8 mouse cellular contexts compared by ENCODE assay signal in genomic region chr7:140805704-140806103, GRCm38 (mm10). TPM values are rescaled to one million over a fixed set of nuclear protein-coding genes. Genes with fewer than 3 reads are reported as not detected.
DNase-seq lines count a peak whose midpoint lies in the region; ATAC-seq and TF ChIP-seq lines count a peak whose summit lies in the region.

No protein-coding gene starts in this region.

- no peak for TF ChIP-seq EP300 in stomach, postnatal 0 days (optimal IDR thresholded peaks at IDR 0.05)

- whole genome bisulfite sequencing in neural tube, embryonic 11.5 days = 17% methylated on average over 1 of the region's 1 CpGs
- WGBS in neural tube, embryonic 15.5 days = 18% methylated on average over 1 of the region's 1 CpGs
- 17% methylated on average over 1 of the region's 1 CpGs for WGBS in lung, adult 2 months
- 6% methylated on average over 1 of the region's 1 CpGs for WGBS in stomach, postnatal 0 days

- no peak for ATAC-seq in neural tube, embryonic 11.5 days (ENCODE audit: insufficient read depth, low FRiP score, low TSS enrichment)
- ATAC-seq in neural tube, embryonic 15.5 days (ENCODE audit: low FRiP score) = no peak
- ATAC-seq in stomach, postnatal 0 days (ENCODE audit: low FRiP score, low TSS enrichment) = no peak; the same call in 1 of the 2 replicates

- no peaks in the 10 kb centered on the region for H3K4me1 ChIP-seq in neural tube, embryonic 11.5 days (ENCODE audit: control insufficient read depth, insufficient read depth, low read length)
- no peaks in the 10 kb centered on the region for H3K4me1 ChIP-seq in neural tube, embryonic 15.5 days
- H3K4me1 ChIP-seq in lung, adult 2 months (ENCODE audit: control insufficient read depth, insufficient read depth, low read length) = no peaks in the 10 kb centered on the region
- H3K4me1 ChIP-seq in stomach, postnatal 0 days (replicated peaks; ENCODE audit: control insufficient read depth, insufficient read depth) = no peaks in the 10 kb centered on the region

- H3K27me3 ChIP-seq in neural tube, embryonic 11.5 days (ENCODE audit: control insufficient read depth, insufficient read depth, low read length) = no peaks in the 10 kb centered on the region
- H3K27me3 ChIP-seq in neural tube, embryonic 15.5 days (replicated peaks) = no peaks in the 10 kb centered on the region
- no peaks in the 10 kb centered on the region for H3K27me3 ChIP-seq in stomach, postnatal 0 days (ENCODE audit: control insufficient read depth, insufficient read depth, low read length)

- no peaks in the 10 kb centered on the region for H3K9me3 ChIP-seq in neural tube, embryonic 11.5 days (ENCODE audit: control insufficient read depth, low read length)
- H3K9me3 ChIP-seq in neural tube, embryonic 15.5 days (replicated peaks) = no peaks in the 10 kb centered on the region
- H3K9me3 ChIP-seq in stomach, postnatal 0 days (ENCODE audit: control insufficient read depth, low read length) = no peaks in the 10 kb centered on the region

- H3K4me3 ChIP-seq in neural tube, embryonic 11.5 days (ENCODE audit: low read depth, low read length) = no peak overlapping the region
- no peak overlapping the region for H3K4me3 ChIP-seq in neural tube, embryonic 15.5 days (replicated peaks)
- no peak overlapping the region for H3K4me3 ChIP-seq in lung, adult 2 months (replicated peaks; ENCODE audit: extremely low read depth, low read depth, low read length)
- no peak overlapping the region for H3K4me3 ChIP-seq in stomach, postnatal 0 days (ENCODE audit: low read depth, low read length)

- no peak overlapping the region for H3K27ac ChIP-seq in neural tube, embryonic 11.5 days (ENCODE audit: low read depth, low read length)
- no peak overlapping the region for H3K27ac ChIP-seq in neural tube, embryonic 15.5 days (replicated peaks)
- H3K27ac ChIP-seq in stomach, postnatal 0 days (replicated peaks) = no peak overlapping the region

- DNase-seq in neural tube, embryonic 11.5 days (ENCODE audit: low spot score) = peak; percentile 13
- DNase-seq in adrenal gland, adult (ENCODE audit: inconsistent age in 2 of 2, low spot score in 1 of 2) = peak; percentile 68 to 91
- DNase-seq in embryo, embryonic 11 days = peak; percentile 28
- peak; percentile 79 to 81 for DNase-seq in kidney, postnatal 36 days
- DNase-seq in lung, adult 2 months = peak; percentile 15
- peak; percentile 41 for DNase-seq in stomach, postnatal 0 days (ENCODE audit: low spot score)
- no peak for DNase-seq in heart, adult 11 months

- no peak overlapping the region for H3K4me2 ChIP-seq in neural tube, embryonic 11.5 days (ENCODE audit: low read depth)
- no peak overlapping the region for H3K4me2 ChIP-seq in neural tube, embryonic 15.5 days
- H3K4me2 ChIP-seq in stomach, postnatal 0 days (replicated peaks; ENCODE audit: low read depth) = no peak overlapping the region

- H3K36me3 ChIP-seq in neural tube, embryonic 11.5 days (ENCODE audit: control insufficient read depth, insufficient read depth, low read length) = no peaks in the 10 kb centered on the region
- H3K36me3 ChIP-seq in neural tube, embryonic 15.5 days = peaks cover 21% of the 10 kb centered on the region
- no peaks in the 10 kb centered on the region for H3K36me3 ChIP-seq in stomach, postnatal 0 days (ENCODE audit: control insufficient read depth, insufficient read depth, low read length)

- H3K9ac ChIP-seq in neural tube, embryonic 11.5 days (ENCODE audit: low read length) = no peak overlapping the region
- no peak overlapping the region for H3K9ac ChIP-seq in neural tube, embryonic 15.5 days (replicated peaks)
- H3K9ac ChIP-seq in stomach, postnatal 0 days (ENCODE audit: low read length) = no peak overlapping the region

- no peak for TF ChIP-seq POLR2A in lung, adult 2 months (IDR thresholded peaks at IDR 0.05; ENCODE audit: borderline replicate concordance, extremely low read depth, low read depth, low read length)

- peak; percentile 61 for TF ChIP-seq CTCF in lung, adult 2 months (IDR thresholded peaks at IDR 0.05; ENCODE audit: insufficient read depth, low read length)
- peak; percentile 76 for TF ChIP-seq CTCF in stomach, postnatal 0 days (IDR thresholded peaks at IDR 0.05; ENCODE audit: low read depth)

RNA-seq across cellular contexts. Expression of gene Zfp941, which starts 16.3 kb away (rescaled TPM):
- polyA plus RNA-seq in neural tube, embryonic 11.5 days (2014; fragmentation: Nextera tagmentation; extraction: Ambion mirVana) = 6.5 and 7.7 TPM in 2 replicates
- polyA plus RNA-seq in neural tube, embryonic 15.5 days (2015; fragmentation: Nextera tagmentation; extraction: Ambion mirVana) = 29.4 and 33.1 TPM in 2 replicates
- polyA plus RNA-seq in lung, adult 2 months (2012; rRNA removed) = 0.06 and 0.19 TPM in 2 replicates
- 0.59 and 0.65 TPM in 2 replicates for polyA plus RNA-seq in stomach, postnatal 0 days (2015; fragmentation: Nextera tagmentation; extraction: Ambion mirVana)

RNA-seq across cellular contexts. Expression of gene Syce1, which starts 18.1 kb away (rescaled TPM):
- polyA plus RNA-seq in neural tube, embryonic 11.5 days (2014; fragmentation: Nextera tagmentation; extraction: Ambion mirVana) = 0.22 TPM in 1 of 2 replicates, not detected in the other
- polyA plus RNA-seq in neural tube, embryonic 15.5 days (2015; fragmentation: Nextera tagmentation; extraction: Ambion mirVana) = 0.47 and 0.73 TPM in 2 replicates
- 0.22 and 0.45 TPM in 2 replicates for polyA plus RNA-seq in lung, adult 2 months (2012; rRNA removed)
- polyA plus RNA-seq in stomach, postnatal 0 days (2015; fragmentation: Nextera tagmentation; extraction: Ambion mirVana) = 0.11 and 0.16 TPM in 2 replicates

RNA-seq across cellular contexts. Expression of gene Urah, which starts 29.1 kb away (rescaled TPM):
- 0.34 TPM in 1 of 2 replicates, not detected in the other for polyA plus RNA-seq in neural tube, embryonic 11.5 days (2014; fragmentation: Nextera tagmentation; extraction: Ambion mirVana)
- polyA plus RNA-seq in neural tube, embryonic 15.5 days (2015; fragmentation: Nextera tagmentation; extraction: Ambion mirVana) = 0.23 and 0.46 TPM in 2 replicates
- polyA plus RNA-seq in lung, adult 2 months (2012; rRNA removed) = 19.7 and 23.3 TPM in 2 replicates
- polyA plus RNA-seq in stomach, postnatal 0 days (2015; fragmentation: Nextera tagmentation; extraction: Ambion mirVana) = 21.9 and 22.7 TPM in 2 replicates

RNA-seq across cellular contexts. Expression of gene Scgb1c1, which starts 39.6 kb away (rescaled TPM):
- not detected in 2 replicates for polyA plus RNA-seq in neural tube, embryonic 11.5 days (2014; fragmentation: Nextera tagmentation; extraction: Ambion mirVana)
- not detected in 2 replicates for polyA plus RNA-seq in neural tube, embryonic 15.5 days (2015; fragmentation: Nextera tagmentation; extraction: Ambion mirVana)
- polyA plus RNA-seq in lung, adult 2 months (2012; rRNA removed) = 45.0 and 76.2 TPM in 2 replicates
- polyA plus RNA-seq in stomach, postnatal 0 days (2015; fragmentation: Nextera tagmentation; extraction: Ambion mirVana) = not detected in 2 replicates

RNA-seq across cellular contexts. Expression of gene Odf3, which starts 41.9 kb away (rescaled TPM):
- polyA plus RNA-seq in neural tube, embryonic 11.5 days (2014; fragmentation: Nextera tagmentation; extraction: Ambion mirVana) = not detected in 2 replicates
- polyA plus RNA-seq in neural tube, embryonic 15.5 days (2015; fragmentation: Nextera tagmentation; extraction: Ambion mirVana) = not detected in 2 replicates
- polyA plus RNA-seq in lung, adult 2 months (2012; rRNA removed) = 0.24 TPM in 1 of 2 replicates, not detected in the other
- polyA plus RNA-seq in stomach, postnatal 0 days (2015; fragmentation: Nextera tagmentation; extraction: Ambion mirVana) = not detected in 2 replicates

Comparison
In these comparisons a context has a peak if more than half of its experiments do, and no peak if none do; other contexts are left out.
1. RNA of gene Urah, which starts 29.1 kb away (polyA plus RNA-seq): 21.9 to 22.7 TPM in stomach, postnatal 0 days and 19.7 to 23.3 TPM in lung, adult 2 months; 0.34 TPM in neural tube, embryonic 11.5 days and 0.23 to 0.46 TPM in neural tube, embryonic 15.5 days; every median in the first group is over 10 times any median in the second.